Mouse (Mus musculus): ENCODE measurements around the gene Taf4. TPM values are rescaled to one million over a fixed set of nuclear protein-coding genes. Genes with fewer than 3 reads are reported as not detected.

The Taf4 gene
- polyA plus RNA-seq, 1 experiment from 2014 or later, result 1.6 TPM

GRCm38 (mm10) chr2:179960327-179960726, 16.1 kb downstream of the Taf4 start:
- Histone ChIP-seq H3K9me3 (replicated peaks; ENCODE audit: control insufficient read depth, low read length) (no peaks in the 10 kb centered on the region), H3K27me3 (ENCODE audit: control insufficient read depth, insufficient read depth, low read depth, low read length) (no peaks in the 10 kb centered on the region), H3K4me1 (ENCODE audit: control insufficient read depth, low read depth, low read length) (peaks cover 9% of the 10 kb centered on the region; the same call in 1 of the 2 replicates), H3K36me3 (ENCODE audit: control insufficient read depth, insufficient read depth) (no peaks in the 10 kb centered on the region), H3K4me2 (ENCODE audit: low read depth, low read length) (no peak overlapping the region), H3K9ac (ENCODE audit: low read depth, low read length) (no peak overlapping the region), H3K27ac (ENCODE audit: low read length) (no peak overlapping the region), H3K4me3 (ENCODE audit: low read depth, low read length) (no peak overlapping the region)
- WGBS (ENCODE audit: insufficient replicate concordance), result 74% methylated on average over 6 of the region's 6 CpGs
- ATAC-seq (ENCODE audit: low read depth), result no peak

GRCm38 (mm10) chr2:179959391-179959790, 17.1 kb downstream of the Taf4 start:
- 32% methylated on average over 3 of the region's 3 CpGs for WGBS (ENCODE audit: insufficient replicate concordance)
- Histone ChIP-seq H3K9me3 (replicated peaks; ENCODE audit: control insufficient read depth, low read length) (no peaks in the 10 kb centered on the region), H3K27ac (ENCODE audit: low read length) (0 out of 2 replicates have a peak overlapping the region, but pooled peaks have one; percentile 4), H3K27me3 (ENCODE audit: control insufficient read depth, insufficient read depth, low read depth, low read length) (no peaks in the 10 kb centered on the region), H3K36me3 (ENCODE audit: control insufficient read depth, insufficient read depth) (no peaks in the 10 kb centered on the region), H3K4me1 (ENCODE audit: control insufficient read depth, low read depth, low read length) (peaks cover 9% of the 10 kb centered on the region; the same call in 1 of the 2 replicates), H3K9ac (ENCODE audit: low read depth, low read length) (no peak overlapping the region), H3K4me2 (ENCODE audit: low read depth, low read length) (no peak overlapping the region), H3K4me3 (ENCODE audit: low read depth, low read length) (no peak overlapping the region)
- peak; percentile 24; the same call in 1 of the 2 replicates for ATAC-seq (ENCODE audit: low read depth)

GRCm38 (mm10) chr2:179951542-179952524, 24.6 kb downstream of the Taf4 start:
- Histone ChIP-seq H3K27me3 (ENCODE audit: control insufficient read depth, insufficient read depth, low read depth, low read length) (no peaks in the 10 kb centered on the region), H3K4me1 (ENCODE audit: control insufficient read depth, low read depth, low read length) (peaks cover 35% of the 10 kb centered on the region), H3K36me3 (ENCODE audit: control insufficient read depth, insufficient read depth) (no peaks in the 10 kb centered on the region), H3K9me3 (replicated peaks; ENCODE audit: control insufficient read depth, low read length) (no peaks in the 10 kb centered on the region), H3K9ac (ENCODE audit: low read depth, low read length) (no peak overlapping the region), H3K4me3 (ENCODE audit: low read depth, low read length) (no peak overlapping the region), H3K4me2 (ENCODE audit: low read depth, low read length) (no peak overlapping the region), H3K27ac (ENCODE audit: low read length) (no peak overlapping the region)
- WGBS (ENCODE audit: insufficient replicate concordance), result 44% methylated on average over 14 of the region's 14 CpGs
- ATAC-seq (ENCODE audit: low read depth), result no peak

- WGBS (ENCODE audit: insufficient replicate concordance), result 46% methylated on average over 5 of the region's 5 CpGs
Observed at GRCm38 (mm10) chr2:179948820-179949219, 27.6 kb downstream of the Taf4 start.

GRCm38 (mm10) chr2:179947607-179948006, 28.8 kb downstream of the Taf4 start:
- Histone ChIP-seq H3K27ac (ENCODE audit: low read length) (no peak overlapping the region), H3K9ac (ENCODE audit: low read depth, low read length) (no peak overlapping the region), H3K27me3 (ENCODE audit: control insufficient read depth, insufficient read depth, low read depth, low read length) (no peaks in the 10 kb centered on the region), H3K4me3 (ENCODE audit: low read depth, low read length) (no peak overlapping the region), H3K4me2 (ENCODE audit: low read depth, low read length) (no peak overlapping the region), H3K9me3 (replicated peaks; ENCODE audit: control insufficient read depth, low read length) (no peaks in the 10 kb centered on the region), H3K36me3 (ENCODE audit: control insufficient read depth, insufficient read depth) (no peaks in the 10 kb centered on the region), H3K4me1 (ENCODE audit: control insufficient read depth, low read depth, low read length) (peaks cover 34% of the 10 kb centered on the region)
- ATAC-seq (ENCODE audit: low read depth), result no peak
- WGBS (ENCODE audit: insufficient replicate concordance), result 85% methylated on average over 5 of the region's 5 CpGs

More at GRCm38 (mm10) chr2:179948820-179949219, 27.6 kb downstream of the Taf4 start:
- H3K27me3 ChIP-seq (ENCODE audit: control insufficient read depth, insufficient read depth, low read depth, low read length), result no peaks in the 10 kb centered on the region
- no peaks in the 10 kb centered on the region for H3K9me3 ChIP-seq (replicated peaks; ENCODE audit: control insufficient read depth, low read length)
- no peaks in the 10 kb centered on the region for H3K36me3 ChIP-seq (ENCODE audit: control insufficient read depth, insufficient read depth)
- ATAC-seq (ENCODE audit: low read depth), result no peak
- H3K4me1 ChIP-seq (ENCODE audit: control insufficient read depth, low read depth, low read length), result peaks cover 39% of the 10 kb centered on the region
- H3K4me3 ChIP-seq (ENCODE audit: low read depth, low read length), result no peak overlapping the region
- H3K9ac ChIP-seq (ENCODE audit: low read depth, low read length), result no peak overlapping the region
- no peak overlapping the region for H3K27ac ChIP-seq (ENCODE audit: low read length)
- no peak overlapping the region for H3K4me2 ChIP-seq (ENCODE audit: low read depth, low read length)

GRCm38 (mm10) chr2:179946496-179946895, 29.9 kb downstream of the Taf4 start:
- Histone ChIP-seq H3K27ac (ENCODE audit: low read length) (no peak overlapping the region), H3K4me3 (ENCODE audit: low read depth, low read length) (no peak overlapping the region), H3K9me3 (replicated peaks; ENCODE audit: control insufficient read depth, low read length) (no peaks in the 10 kb centered on the region), H3K4me2 (ENCODE audit: low read depth, low read length) (no peak overlapping the region), H3K27me3 (ENCODE audit: control insufficient read depth, insufficient read depth, low read depth, low read length) (no peaks in the 10 kb centered on the region), H3K36me3 (ENCODE audit: control insufficient read depth, insufficient read depth) (no peaks in the 10 kb centered on the region), H3K4me1 (ENCODE audit: control insufficient read depth, low read depth, low read length) (peaks cover 27% of the 10 kb centered on the region), H3K9ac (ENCODE audit: low read depth, low read length) (no peak overlapping the region)
- 82% methylated on average over 6 of the region's 6 CpGs for WGBS (ENCODE audit: insufficient replicate concordance)
- no peak for ATAC-seq (ENCODE audit: low read depth)

- Histone ChIP-seq H3K4me2 (ENCODE audit: low read depth, low read length) (no peak overlapping the region), H3K4me3 (ENCODE audit: low read depth, low read length) (no peak overlapping the region), H3K9ac (ENCODE audit: low read depth, low read length) (no peak overlapping the region), H3K27ac (ENCODE audit: low read length) (no peak overlapping the region), H3K9me3 (replicated peaks; ENCODE audit: control insufficient read depth, low read length) (no peaks in the 10 kb centered on the region), H3K27me3 (ENCODE audit: control insufficient read depth, insufficient read depth, low read depth, low read length) (no peaks in the 10 kb centered on the region), H3K4me1 (ENCODE audit: control insufficient read depth, low read depth, low read length) (peaks cover 18% of the 10 kb centered on the region), H3K36me3 (ENCODE audit: control insufficient read depth, insufficient read depth) (no peaks in the 10 kb centered on the region)
- WGBS (ENCODE audit: insufficient replicate concordance), result 34% methylated on average over 4 of the region's 4 CpGs
- no peak for ATAC-seq (ENCODE audit: low read depth)
Observed at GRCm38 (mm10) chr2:179945051-179945450, 31.4 kb downstream of the Taf4 start.

GRCm38 (mm10) chr2:179941696-179942095, 34.8 kb downstream of the Taf4 start:
- Histone ChIP-seq H3K36me3 (ENCODE audit: control insufficient read depth, insufficient read depth) (no peaks in the 10 kb centered on the region), H3K9me3 (replicated peaks; ENCODE audit: control insufficient read depth, low read length) (no peaks in the 10 kb centered on the region), H3K27ac (ENCODE audit: low read length) (no peak overlapping the region), H3K9ac (ENCODE audit: low read depth, low read length) (no peak overlapping the region), H3K27me3 (ENCODE audit: control insufficient read depth, insufficient read depth, low read depth, low read length) (no peaks in the 10 kb centered on the region), H3K4me1 (ENCODE audit: control insufficient read depth, low read depth, low read length) (peaks cover 6% of the 10 kb centered on the region), H3K4me2 (ENCODE audit: low read depth, low read length) (no peak overlapping the region), H3K4me3 (ENCODE audit: low read depth, low read length) (no peak overlapping the region)
- WGBS (ENCODE audit: insufficient replicate concordance), result 87% methylated on average over 1 of the region's 1 CpGs
- ATAC-seq (ENCODE audit: low read depth), result no peak

- H3K27ac ChIP-seq (ENCODE audit: low read length), result no peak overlapping the region
- no peak overlapping the region for H3K9ac ChIP-seq (ENCODE audit: low read depth, low read length)
- no peak overlapping the region for H3K4me2 ChIP-seq (ENCODE audit: low read depth, low read length)
- WGBS (ENCODE audit: insufficient replicate concordance), result 20% methylated on average over 4 of the region's 4 CpGs
- H3K27me3 ChIP-seq (ENCODE audit: control insufficient read depth, insufficient read depth, low read depth, low read length), result no peaks in the 10 kb centered on the region
- peaks cover 2% of the 10 kb centered on the region for H3K4me1 ChIP-seq (ENCODE audit: control insufficient read depth, low read depth, low read length)
- ATAC-seq (ENCODE audit: low read depth), result no peak
- 0 out of 2 replicates have a peak, but pooled peaks cover 5% of the 10 kb centered on the region for H3K36me3 ChIP-seq (ENCODE audit: control insufficient read depth, insufficient read depth)
- H3K4me3 ChIP-seq (ENCODE audit: low read depth, low read length), result no peak overlapping the region
- H3K9me3 ChIP-seq (replicated peaks; ENCODE audit: control insufficient read depth, low read length), result no peaks in the 10 kb centered on the region
Observed at GRCm38 (mm10) chr2:179937091-179937490, 39.4 kb downstream of the Taf4 start.

All from liver, embryonic 16.5 days (tissue).